Mouse (Mus musculus) neural tube, embryonic 12.5 days (tissue): ENCODE results near the gene Lrrd1. TPM values are rescaled to one million over a fixed set of nuclear protein-coding genes. Genes with fewer than 3 reads are reported as not detected.
"Not testable (repeated sequence)": the region's sequence is repeated elsewhere in the genome, so short reads cannot be mapped to it uniquely, and the experiment has no call there.

Experiments
- ATAC-seq: fragments of 200-750 bp; cut with Nextera tagmentation; 2 replicates; pipeline ENCODE4 v1.8.0; 2017; ENCODE audit warnings: low read depth, mild to moderate bottlenecking, moderate TSS enrichment, moderate library complexity; ENCODE audit not compliant: low FRiP score
- H3K27ac ChIP-seq: fragments of 300-500 bp; sonication (generic); 2 replicates; pipeline ENCODE4 v1.5.1; 2016
- H3K27me3 ChIP-seq: fragments of 300-500 bp; sonication (generic); replicated peaks from 2 replicates; pipeline ENCODE4 v1.6.1; 2016; ENCODE audit warnings: mild to moderate bottlenecking
- H3K36me3 ChIP-seq: fragments of 300-500 bp; sonication (generic); 2 replicates; pipeline ENCODE4 v1.6.1; 2016; ENCODE audit warnings: mild to moderate bottlenecking
- H3K4me1 ChIP-seq: fragments of 300-500 bp; sonication (generic); 2 replicates; pipeline ENCODE4 v1.6.1; 2016
- H3K4me2 ChIP-seq: fragments of 300-500 bp; sonication (generic); replicated peaks from 2 replicates; pipeline ENCODE4 v1.6.1; 2016; ENCODE audit warnings: mild to moderate bottlenecking
- H3K4me3 ChIP-seq: fragments of 300-500 bp; sonication (generic); 2 replicates; pipeline ENCODE4 v1.5.1; 2016
- H3K9ac ChIP-seq: fragments of 300-500 bp; sonication (generic); 2 replicates; pipeline ENCODE4 v1.6.1; 2016; ENCODE audit warnings: mild to moderate bottlenecking
- H3K9me3 ChIP-seq: fragments of 300-500 bp; sonication (generic); 2 replicates; pipeline ENCODE4 v1.6.1; 2016; ENCODE audit warnings: mild to moderate bottlenecking
- WGBS: fragments of 180-500 bp; shearing (Covaris S2); methylation state at CpG from one replicate; pipeline ENCODE4 v1.1.7; 2016; 5-methylcytosine and 5-hydroxymethylcytosine counted together
- polyA plus RNA-seq: library from polyadenylated mRNA; unstranded; fragments of >200 nt; fragmentation: Nextera tagmentation; extraction: Ambion mirVana; gene quantifications from 2 replicates; pipeline ENCODE4 v1.2.1, GENCODE M21; 2016

Gene Lrrd1
- 0.09 and 0.19 TPM in 2 replicates for polyA plus RNA-seq

- Histone ChIP-seq H3K4me1 (peaks cover 4% of the 10 kb centered on the region), H3K9ac (peak within 1 kb of the TSS; percentile 44), H3K27ac (no peak within 1 kb of the TSS), H3K4me3 (peak within 1 kb of the TSS; percentile 31), H3K27me3 (no peaks in the 10 kb centered on the region), H3K4me2 (peak within 1 kb of the TSS; percentile 63), H3K9me3 (no peaks in the 10 kb centered on the region), H3K36me3 (peaks cover 11% of the 10 kb centered on the region)
- WGBS = 6% methylated on average over 24 of the region's 24 CpGs
- peak; percentile 37; the same call in 1 of the 2 replicates for ATAC-seq
Measured at GRCm38 (mm10) chr5:3845026-3845425, at the start of gene Lrrd1. Gene Lrrd1 (plus strand): TSS chr5:3845173.

- H3K9ac ChIP-seq, H3K4me3 ChIP-seq, H3K27me3 ChIP-seq, H3K9me3 ChIP-seq, H3K36me3 ChIP-seq, H3K27ac ChIP-seq, H3K4me2 ChIP-seq, H3K4me1 ChIP-seq, ATAC-seq: not testable (repeated sequence)
- 95% methylated on average over 2 of the region's 2 CpGs for WGBS
Measured at GRCm38 (mm10) chr5:3797101-3797500, 47.9 kb upstream of the Lrrd1 start.

- H3K4me2 ChIP-seq, H3K9ac ChIP-seq, H3K9me3 ChIP-seq, H3K36me3 ChIP-seq, H3K4me3 ChIP-seq, H3K27me3 ChIP-seq, H3K27ac ChIP-seq, H3K4me1 ChIP-seq, ATAC-seq: not testable (repeated sequence)
Measured at GRCm38 (mm10) chr5:3798656-3799055, 46.3 kb upstream of the Lrrd1 start.

- peaks cover 5% of the 10 kb centered on the region for H3K4me1 ChIP-seq
- no peaks in the 10 kb centered on the region for H3K27me3 ChIP-seq
- WGBS = 83% methylated on average over 1 of the region's 1 CpGs
- no peak overlapping the region for H3K4me3 ChIP-seq
- no peak for ATAC-seq
- H3K36me3 ChIP-seq = no peaks in the 10 kb centered on the region
- H3K9ac ChIP-seq = no peak overlapping the region
- no peaks in the 10 kb centered on the region for H3K9me3 ChIP-seq
- H3K4me2 ChIP-seq = no peak overlapping the region
- no peak overlapping the region for H3K27ac ChIP-seq
Measured at GRCm38 (mm10) chr5:3800041-3800440, 44.9 kb upstream of the Lrrd1 start.

- Histone ChIP-seq H3K4me1 (peaks cover 5% of the 10 kb centered on the region), H3K27me3 (no peaks in the 10 kb centered on the region), H3K9me3 (no peaks in the 10 kb centered on the region), H3K36me3 (no peaks in the 10 kb centered on the region), H3K9ac (no peak overlapping the region), H3K27ac (no peak overlapping the region), H3K4me2 (peak overlapping the region; percentile 42; the same call in 1 of the 2 replicates), H3K4me3 (no peak overlapping the region)
- WGBS = 85% methylated on average over 4 of the region's 4 CpGs
- ATAC-seq = no peak
Measured at GRCm38 (mm10) chr5:3800881-3801280, 44.1 kb upstream of the Lrrd1 start.

- H3K36me3 ChIP-seq = no peaks in the 10 kb centered on the region
- WGBS = 7% methylated on average over 18 of the region's 18 CpGs
- H3K27me3 ChIP-seq = no peaks in the 10 kb centered on the region
- H3K9me3 ChIP-seq = no peaks in the 10 kb centered on the region
- peaks cover 5% of the 10 kb centered on the region for H3K4me1 ChIP-seq
- peak overlapping the region; percentile 82 for H3K4me2 ChIP-seq
- peak overlapping the region; percentile 88; the same call in 1 of the 2 replicates for H3K27ac ChIP-seq
- H3K9ac ChIP-seq = peak overlapping the region; percentile 88
- H3K4me3 ChIP-seq = peak overlapping the region; percentile 86
- peak; percentile 7 for ATAC-seq
Measured at GRCm38 (mm10) chr5:3801672-3802432, 43.1 kb upstream of the Lrrd1 start.

- peak within 1 kb of the TSS; percentile 82 for H3K4me2 ChIP-seq
- peak within 1 kb of the TSS; percentile 88 for H3K9ac ChIP-seq
- peak within 1 kb of the TSS; percentile 86 for H3K4me3 ChIP-seq
- peaks cover 5% of the 10 kb centered on the region for H3K4me1 ChIP-seq
- ATAC-seq = peak; percentile 95
- H3K27me3 ChIP-seq = no peaks in the 10 kb centered on the region
- no peaks in the 10 kb centered on the region for H3K9me3 ChIP-seq
- H3K27ac ChIP-seq = peak within 1 kb of the TSS; percentile 88
- H3K36me3 ChIP-seq = no peaks in the 10 kb centered on the region
- under 1% methylated on average over 105 of the region's 109 CpGs for WGBS
Measured at GRCm38 (mm10) chr5:3802433-3803291, 42.3 kb upstream of the Lrrd1 start, which contains the start of the genes Ankib1 and Krit1. Gene Ankib1 (minus strand): TSS chr5:3802925. Gene Krit1 (plus strand): TSS chr5:3803184.

GRCm38 (mm10) chr5:3803292-3804165 lies 41.4 kb upstream of the Lrrd1 start:
- ATAC-seq = peak; percentile 27; the same call in 1 of the 2 replicates
- Histone ChIP-seq H3K36me3 (peaks cover 2% of the 10 kb centered on the region; the same call in 1 of the 2 replicates), H3K4me2 (peak overlapping the region; percentile 82), H3K27ac (peak overlapping the region; percentile 88), H3K9ac (peak overlapping the region; percentile 88), H3K4me3 (peak overlapping the region; percentile 86), H3K9me3 (no peaks in the 10 kb centered on the region), H3K4me1 (peaks cover 5% of the 10 kb centered on the region), H3K27me3 (no peaks in the 10 kb centered on the region)
- under 1% methylated on average over 36 of the region's 36 CpGs for WGBS

- Histone ChIP-seq H3K36me3 (peaks cover 19% of the 10 kb centered on the region), H3K9ac (no peak overlapping the region), H3K4me3 (no peak overlapping the region), H3K27ac (no peak overlapping the region), H3K4me1 (peaks cover 2% of the 10 kb centered on the region; the same call in 1 of the 2 replicates), H3K27me3 (no peaks in the 10 kb centered on the region), H3K4me2 (no peak overlapping the region), H3K9me3 (no peaks in the 10 kb centered on the region)
- ATAC-seq = no peak
- WGBS = 94% methylated on average over 1 of the region's 1 CpGs
Measured at GRCm38 (mm10) chr5:3808472-3808871, 36.5 kb upstream of the Lrrd1 start.

GRCm38 (mm10) chr5:3834107-3834506 lies 10.9 kb upstream of the Lrrd1 start:
- WGBS = 92% methylated on average over 1 of the region's 1 CpGs
- H3K9ac ChIP-seq = no peak overlapping the region
- H3K27me3 ChIP-seq = no peaks in the 10 kb centered on the region
- H3K27ac ChIP-seq = no peak overlapping the region
- H3K9me3 ChIP-seq = peaks cover 5% of the 10 kb centered on the region
- H3K36me3 ChIP-seq = peaks cover 53% of the 10 kb centered on the region
- no peak for ATAC-seq
- H3K4me2 ChIP-seq = no peak overlapping the region
- H3K4me1 ChIP-seq = no peaks in the 10 kb centered on the region
- H3K4me3 ChIP-seq = no peak overlapping the region

GRCm38 (mm10) chr5:3870161-3870560 lies 25.2 kb downstream of the Lrrd1 start:
- 79% methylated on average over 4 of the region's 4 CpGs for WGBS
- Histone ChIP-seq H3K36me3 (no peaks in the 10 kb centered on the region), H3K9ac (no peak overlapping the region), H3K27me3 (no peaks in the 10 kb centered on the region), H3K4me3 (no peak overlapping the region), H3K27ac (no peak overlapping the region), H3K9me3 (no peaks in the 10 kb centered on the region), H3K4me1 (no peaks in the 10 kb centered on the region), H3K4me2 (no peak overlapping the region)
- ATAC-seq = no peak
